Mouse (Mus musculus): Measurements from ENCODE around the gene Dnaaf5.
A peak's percentile ranks its signal among the peaks of the same experiment; 100 is the strongest.

Gene Dnaaf5

GRCm38 (mm10) chr5:139190958-139191357 lies 40.9 kb downstream of the Dnaaf5 start:
- DNase-seq (ENCODE audit: low read depth, low spot score): peak; percentile 83

- peak; percentile 38 for DNase-seq (ENCODE audit: low read depth, low spot score)
Measured at GRCm38 (mm10) chr5:139198779-139199178, 48.8 kb downstream of the Dnaaf5 start.

- peak; percentile 50 for DNase-seq (ENCODE audit: low read depth, low spot score)
Measured at GRCm38 (mm10) chr5:139199636-139199994, 49.6 kb downstream of the Dnaaf5 start.

- DNase-seq (ENCODE audit: low read depth, low spot score): peak; percentile 99
Measured at GRCm38 (mm10) chr5:139199995-139200769, 50.2 kb downstream of the Dnaaf5 start, which contains the start of gene Sun1. Gene Sun1 (plus strand): TSS chr5:139200637.

- DNase-seq (ENCODE audit: low read depth, low spot score): no peak
Measured at GRCm38 (mm10) chr5:139200770-139201569, 50.9 kb downstream of the Dnaaf5 start.

GRCm38 (mm10) chr5:139202127-139202526 lies 52.1 kb downstream of the Dnaaf5 start:
- peak; percentile 51 for DNase-seq (ENCODE audit: low read depth, low spot score)

- DNase-seq (ENCODE audit: low read depth, low spot score): peak; percentile 65
Measured at GRCm38 (mm10) chr5:139203312-139203711, 53.3 kb downstream of the Dnaaf5 start.

- no peak for DNase-seq (ENCODE audit: low read depth, low spot score)
Measured at GRCm38 (mm10) chr5:139206081-139206480, 56.1 kb downstream of the Dnaaf5 start.

GRCm38 (mm10) chr5:139206525-139206924 lies 56.5 kb downstream of the Dnaaf5 start:
- DNase-seq (ENCODE audit: low read depth, low spot score): no peak

- DNase-seq (ENCODE audit: low read depth, low spot score): no peak
Measured at GRCm38 (mm10) chr5:139208183-139208582, 58.2 kb downstream of the Dnaaf5 start.

- peak; percentile 86 for DNase-seq (ENCODE audit: low read depth, low spot score)
Measured at GRCm38 (mm10) chr5:139208871-139209684, 59.1 kb downstream of the Dnaaf5 start.

GRCm38 (mm10) chr5:139209685-139210026 lies 59.6 kb downstream of the Dnaaf5 start:
- no peak for DNase-seq (ENCODE audit: low read depth, low spot score)

- DNase-seq (ENCODE audit: low read depth, low spot score): no peak
Measured at GRCm38 (mm10) chr5:139211737-139212385, 61.8 kb downstream of the Dnaaf5 start.

- peak; percentile 72 for DNase-seq (ENCODE audit: low read depth, low spot score)
Measured at GRCm38 (mm10) chr5:139214298-139214697, 64.3 kb downstream of the Dnaaf5 start.

- peak; percentile 72 for DNase-seq (ENCODE audit: low read depth, low spot score)
Measured at GRCm38 (mm10) chr5:139215184-139215583, 65.2 kb downstream of the Dnaaf5 start.

GRCm38 (mm10) chr5:139216121-139216520 lies 66.1 kb downstream of the Dnaaf5 start:
- no peak for DNase-seq (ENCODE audit: low read depth, low spot score)

- peak; percentile 66 for DNase-seq (ENCODE audit: low read depth, low spot score)
Measured at GRCm38 (mm10) chr5:139216774-139217173, 66.8 kb downstream of the Dnaaf5 start.

- DNase-seq (ENCODE audit: low read depth, low spot score): no peak
Measured at GRCm38 (mm10) chr5:139220006-139220515, 70.0 kb downstream of the Dnaaf5 start.

- DNase-seq (ENCODE audit: low read depth, low spot score): no peak
Measured at GRCm38 (mm10) chr5:139220610-139221009, 70.6 kb downstream of the Dnaaf5 start.

GRCm38 (mm10) chr5:139223331-139223730 lies 73.3 kb downstream of the Dnaaf5 start:
- DNase-seq (ENCODE audit: low read depth, low spot score): no peak

GRCm38 (mm10) chr5:139227236-139227635 lies 77.2 kb downstream of the Dnaaf5 start:
- no peak for DNase-seq (ENCODE audit: low read depth, low spot score)
